Mouse (Mus musculus): ENCODE data around the gene Asic2. TPM values are rescaled to one million over a fixed set of nuclear protein-coding genes. Genes with fewer than 3 reads are reported as not detected.

Asic2 gene
- polyA plus RNA-seq, 1 experiment, result not detected

- WGBS, result 47% methylated on average over 14 of the region's 14 CpGs
- Histone ChIP-seq H3K4me3 (replicated peaks; ENCODE audit: control insufficient read depth, low read depth, low read length) (no peak overlapping the region), H3K4me1 (ENCODE audit: control insufficient read depth, insufficient read depth, low read length) (no peaks in the 10 kb centered on the region), H3K27ac (ENCODE audit: control insufficient read depth, insufficient read depth, low read depth, low read length, poor library complexity) (no peak overlapping the region)
- no peak for TF ChIP-seq CTCF (IDR thresholded peaks at IDR 0.05; ENCODE audit: control insufficient read depth, insufficient read depth, low read length)
- no peak for TF ChIP-seq POLR2A (IDR thresholded peaks at IDR 0.05; ENCODE audit: borderline replicate concordance, control insufficient read depth, low read depth, low read length)
These were observed 450.0 kb downstream of the Asic2 start for GRCm38 (mm10) chr11:81518001-81518955.

GRCm38 (mm10) chr11:81515754-81516153 lies 452.5 kb downstream of the Asic2 start:
- H3K4me1 ChIP-seq (ENCODE audit: control insufficient read depth, insufficient read depth, low read length), result no peaks in the 10 kb centered on the region
- no peak overlapping the region for H3K4me3 ChIP-seq (replicated peaks; ENCODE audit: control insufficient read depth, low read depth, low read length)
- H3K27ac ChIP-seq (ENCODE audit: control insufficient read depth, insufficient read depth, low read depth, low read length, poor library complexity), result no peak overlapping the region
- TF ChIP-seq CTCF (IDR thresholded peaks at IDR 0.05; ENCODE audit: control insufficient read depth, insufficient read depth, low read length), result no peak
- TF ChIP-seq POLR2A (IDR thresholded peaks at IDR 0.05; ENCODE audit: borderline replicate concordance, control insufficient read depth, low read depth, low read length), result no peak
- WGBS, result 67% methylated on average over 3 of the region's 3 CpGs

- H3K4me1 ChIP-seq (ENCODE audit: control insufficient read depth, insufficient read depth, low read length), result no peaks in the 10 kb centered on the region
- no peak overlapping the region for H3K27ac ChIP-seq (ENCODE audit: control insufficient read depth, insufficient read depth, low read depth, low read length, poor library complexity)
- TF ChIP-seq POLR2A (IDR thresholded peaks at IDR 0.05; ENCODE audit: borderline replicate concordance, control insufficient read depth, low read depth, low read length), result no peak
- 69% methylated on average over 10 of the region's 10 CpGs for WGBS
- no peak overlapping the region for H3K4me3 ChIP-seq (replicated peaks; ENCODE audit: control insufficient read depth, low read depth, low read length)
These were observed 455.8 kb downstream of the Asic2 start for GRCm38 (mm10) chr11:81512434-81512833.

- no peak overlapping the region for H3K4me3 ChIP-seq (replicated peaks; ENCODE audit: control insufficient read depth, low read depth, low read length)
- no peak overlapping the region for H3K27ac ChIP-seq (ENCODE audit: control insufficient read depth, insufficient read depth, low read depth, low read length, poor library complexity)
- TF ChIP-seq POLR2A (IDR thresholded peaks at IDR 0.05; ENCODE audit: borderline replicate concordance, control insufficient read depth, low read depth, low read length), result no peak
- TF ChIP-seq CTCF (IDR thresholded peaks at IDR 0.05; ENCODE audit: control insufficient read depth, insufficient read depth, low read length), result no peak
- no peaks in the 10 kb centered on the region for H3K4me1 ChIP-seq (ENCODE audit: control insufficient read depth, insufficient read depth, low read length)
- 71% methylated on average over 4 of the region's 4 CpGs for WGBS
These were observed 456.9 kb downstream of the Asic2 start for GRCm38 (mm10) chr11:81511401-81511800.

GRCm38 (mm10) chr11:81508385-81509233 lies 459.6 kb downstream of the Asic2 start:
- Histone ChIP-seq H3K4me1 (ENCODE audit: control insufficient read depth, insufficient read depth, low read length) (no peaks in the 10 kb centered on the region), H3K4me3 (replicated peaks; ENCODE audit: control insufficient read depth, low read depth, low read length) (no peak overlapping the region), H3K27ac (ENCODE audit: control insufficient read depth, insufficient read depth, low read depth, low read length, poor library complexity) (no peak overlapping the region)
- TF ChIP-seq CTCF (IDR thresholded peaks at IDR 0.05; ENCODE audit: control insufficient read depth, insufficient read depth, low read length) (no peak), POLR2A (IDR thresholded peaks at IDR 0.05; ENCODE audit: borderline replicate concordance, control insufficient read depth, low read depth, low read length) (no peak)
- 75% methylated on average over 8 of the region's 8 CpGs for WGBS

- WGBS, result 76% methylated on average over 8 of the region's 8 CpGs
- no peak for TF ChIP-seq CTCF (IDR thresholded peaks at IDR 0.05; ENCODE audit: control insufficient read depth, insufficient read depth, low read length)
- TF ChIP-seq POLR2A (IDR thresholded peaks at IDR 0.05; ENCODE audit: borderline replicate concordance, control insufficient read depth, low read depth, low read length), result no peak
- H3K27ac ChIP-seq (ENCODE audit: control insufficient read depth, insufficient read depth, low read depth, low read length, poor library complexity), result no peak overlapping the region
- H3K4me1 ChIP-seq (ENCODE audit: control insufficient read depth, insufficient read depth, low read length), result no peaks in the 10 kb centered on the region
- no peak overlapping the region for H3K4me3 ChIP-seq (replicated peaks; ENCODE audit: control insufficient read depth, low read depth, low read length)
These were observed 463.3 kb downstream of the Asic2 start for GRCm38 (mm10) chr11:81504791-81505430.

- no peak for TF ChIP-seq CTCF (IDR thresholded peaks at IDR 0.05; ENCODE audit: control insufficient read depth, insufficient read depth, low read length)
- no peak for TF ChIP-seq POLR2A (IDR thresholded peaks at IDR 0.05; ENCODE audit: borderline replicate concordance, control insufficient read depth, low read depth, low read length)
These were observed 466.6 kb downstream of the Asic2 start for GRCm38 (mm10) chr11:81501473-81502246.

More at GRCm38 (mm10) chr11:81501473-81502246, 466.6 kb downstream of the Asic2 start:
- 55% methylated on average over 14 of the region's 14 CpGs for WGBS
- no peaks in the 10 kb centered on the region for H3K4me1 ChIP-seq (ENCODE audit: control insufficient read depth, insufficient read depth, low read length)
- H3K27ac ChIP-seq (ENCODE audit: control insufficient read depth, insufficient read depth, low read depth, low read length, poor library complexity), result no peak overlapping the region
- H3K4me3 ChIP-seq (replicated peaks; ENCODE audit: control insufficient read depth, low read depth, low read length), result no peak overlapping the region
